Mouse (Mus musculus): ENCODE results near the gene Mif. TPM values are rescaled to one million over a fixed set of nuclear protein-coding genes. Genes with fewer than 3 reads are reported as not detected.

The Mif gene
- polyA plus RNA-seq, 1 experiment: 261 TPM

- H3K27me3 ChIP-seq (ENCODE audit: control insufficient read depth, insufficient read depth, low read length): no peaks in the 10 kb centered on the region
- H3K36me3 ChIP-seq (ENCODE audit: control insufficient read depth, insufficient read depth, low read length): no peaks in the 10 kb centered on the region
- no peak for TF ChIP-seq POLR2A (IDR thresholded peaks at IDR 0.05; ENCODE audit: control insufficient read depth, low read depth, low read length)
- no peak for TF ChIP-seq CTCF (IDR thresholded peaks at IDR 0.05; ENCODE audit: control insufficient read depth, insufficient read depth, insufficient replicate concordance, low read depth, low read length)
- H3K4me3 ChIP-seq (ENCODE audit: control insufficient read depth, low read depth, low read length): peak overlapping the region; percentile 60
- H3K4me1 ChIP-seq (ENCODE audit: control insufficient read depth, insufficient read depth, low read length): peaks cover 12% of the 10 kb centered on the region
- peak overlapping the region; percentile 87 for H3K27ac ChIP-seq (ENCODE audit: control insufficient read depth, insufficient read depth, low read depth, low read length)
Observed at GRCm38 (mm10) chr10:75882433-75883231, 22.6 kb upstream of the Mif start.

DNA sequence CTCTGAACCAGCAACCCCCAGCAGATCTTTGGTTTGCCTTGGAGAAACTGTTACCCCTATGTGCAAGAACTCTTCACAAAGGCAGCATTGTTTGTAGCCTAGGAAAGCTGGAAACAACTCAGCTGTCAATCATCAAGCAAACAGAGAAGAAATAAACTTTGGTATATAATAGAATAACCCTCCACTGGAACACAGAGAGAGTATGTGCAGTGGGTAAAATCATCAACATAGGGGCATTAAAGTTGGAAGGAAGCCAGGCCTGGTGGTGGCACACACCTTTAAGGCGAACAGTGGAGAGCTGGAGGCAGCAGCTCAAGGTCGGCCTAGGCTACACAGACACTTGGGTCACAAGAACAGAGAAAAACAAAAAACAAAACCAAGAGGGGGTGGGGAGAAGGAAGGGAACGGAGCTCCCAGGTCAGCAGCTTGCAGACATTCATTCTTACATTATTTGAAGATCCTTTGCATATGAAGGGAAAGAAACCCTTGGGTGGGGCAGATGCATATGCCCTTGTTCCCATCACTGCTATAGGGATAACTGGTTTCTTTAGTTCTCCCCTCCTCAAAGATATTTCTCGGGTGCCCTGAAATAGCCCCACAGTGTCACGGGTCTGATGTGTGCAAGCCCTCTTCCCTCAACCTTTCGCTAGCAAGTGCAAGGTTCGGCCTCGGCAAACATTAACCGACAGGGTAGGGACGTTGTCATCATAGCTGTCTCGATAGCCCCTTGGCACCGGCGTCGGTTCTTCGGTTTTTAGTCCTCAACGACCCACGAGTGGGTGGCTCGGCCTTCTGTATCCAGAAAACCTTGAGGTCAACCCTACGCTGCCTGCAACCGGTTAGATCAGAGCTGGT, 21.8 kb upstream of the Mif start:
- TF ChIP-seq CTCF (IDR thresholded peaks at IDR 0.05; ENCODE audit: control insufficient read depth, insufficient read depth, insufficient replicate concordance, low read depth, low read length) (no peak), POLR2A (IDR thresholded peaks at IDR 0.05; ENCODE audit: control insufficient read depth, low read depth, low read length) (no peak)
- H3K4me1 ChIP-seq (ENCODE audit: control insufficient read depth, insufficient read depth, low read length): peaks cover 12% of the 10 kb centered on the region
- H3K36me3 ChIP-seq (ENCODE audit: control insufficient read depth, insufficient read depth, low read length): no peaks in the 10 kb centered on the region
- peak overlapping the region; percentile 60 for H3K4me3 ChIP-seq (ENCODE audit: control insufficient read depth, low read depth, low read length)
- peak overlapping the region; percentile 87 for H3K27ac ChIP-seq (ENCODE audit: control insufficient read depth, insufficient read depth, low read depth, low read length)
- no peaks in the 10 kb centered on the region for H3K27me3 ChIP-seq (ENCODE audit: control insufficient read depth, insufficient read depth, low read length)

DNA sequence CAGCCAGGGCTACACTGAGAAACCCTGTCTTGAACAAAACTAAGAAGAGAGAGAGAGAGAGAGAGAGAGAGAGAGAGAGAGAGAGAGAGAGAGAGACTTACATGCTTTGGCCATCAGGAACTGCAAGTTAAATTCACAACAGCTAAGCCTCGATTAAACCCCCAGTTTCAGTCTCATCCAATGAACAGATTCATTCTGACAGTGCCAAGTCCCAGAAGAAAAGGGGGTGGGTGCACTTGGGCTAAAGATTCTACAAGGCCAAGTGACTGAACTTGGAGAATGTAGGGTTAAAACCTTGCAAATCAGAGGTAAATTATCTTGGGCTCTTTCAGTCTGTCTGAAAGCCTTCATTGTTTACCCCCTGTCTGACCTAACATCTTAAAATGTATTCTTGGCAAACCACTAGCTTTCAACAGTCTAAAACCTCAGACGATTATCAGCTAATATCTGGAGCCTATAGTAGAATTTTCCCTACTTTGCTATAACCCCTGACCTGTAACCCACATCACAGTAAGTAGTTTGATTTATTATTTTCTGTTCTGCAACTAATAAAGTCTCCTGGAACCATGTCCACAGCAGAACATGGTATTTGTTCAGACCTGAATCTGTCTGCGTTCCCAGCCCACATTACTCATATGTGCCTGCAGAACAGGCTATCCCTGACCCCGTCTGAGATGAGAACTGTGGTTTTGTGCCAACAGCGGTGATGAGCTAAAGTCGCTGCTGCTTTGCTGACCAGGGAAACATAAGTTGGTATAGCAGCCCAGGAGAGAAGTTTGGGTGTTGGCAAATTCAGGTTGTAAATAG, 20.9 kb upstream of the Mif start:
- Histone ChIP-seq H3K36me3 (ENCODE audit: control insufficient read depth, insufficient read depth, low read length) (no peaks in the 10 kb centered on the region), H3K4me3 (ENCODE audit: control insufficient read depth, low read depth, low read length) (no peak overlapping the region), H3K27ac (ENCODE audit: control insufficient read depth, insufficient read depth, low read depth, low read length) (peak overlapping the region; percentile 68; the same call in 1 of the 2 replicates), H3K4me1 (ENCODE audit: control insufficient read depth, insufficient read depth, low read length) (peaks cover 12% of the 10 kb centered on the region), H3K27me3 (ENCODE audit: control insufficient read depth, insufficient read depth, low read length) (no peaks in the 10 kb centered on the region)
- no peak for TF ChIP-seq CTCF (IDR thresholded peaks at IDR 0.05; ENCODE audit: control insufficient read depth, insufficient read depth, insufficient replicate concordance, low read depth, low read length)
- no peak for TF ChIP-seq POLR2A (IDR thresholded peaks at IDR 0.05; ENCODE audit: control insufficient read depth, low read depth, low read length)

DNA sequence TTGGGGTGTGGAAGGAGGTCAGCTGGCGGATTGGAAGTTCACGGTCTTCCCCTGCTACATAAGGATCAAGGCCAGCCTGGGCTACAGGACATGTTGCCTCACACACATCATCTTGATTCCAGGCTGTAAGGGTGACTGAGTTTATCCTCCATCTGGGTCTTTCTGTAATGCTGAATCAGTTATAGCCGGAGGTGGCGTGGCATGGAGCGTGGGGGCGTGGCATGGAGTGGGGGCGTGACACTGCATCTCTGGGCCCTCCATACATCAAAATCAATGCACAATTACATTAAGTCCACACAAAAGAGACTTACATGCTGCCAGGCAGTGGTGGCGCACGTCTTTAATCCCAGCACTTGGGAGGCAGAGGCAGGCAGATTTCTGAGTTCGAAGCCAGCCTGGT, 20.3 kb upstream of the Mif start:
- Histone ChIP-seq H3K36me3 (ENCODE audit: control insufficient read depth, insufficient read depth, low read length) (no peaks in the 10 kb centered on the region), H3K27me3 (ENCODE audit: control insufficient read depth, insufficient read depth, low read length) (no peaks in the 10 kb centered on the region), H3K4me1 (ENCODE audit: control insufficient read depth, insufficient read depth, low read length) (peaks cover 12% of the 10 kb centered on the region), H3K4me3 (ENCODE audit: control insufficient read depth, low read depth, low read length) (no peak overlapping the region), H3K27ac (ENCODE audit: control insufficient read depth, insufficient read depth, low read depth, low read length) (no peak overlapping the region)
- no peak for TF ChIP-seq POLR2A (IDR thresholded peaks at IDR 0.05; ENCODE audit: control insufficient read depth, low read depth, low read length)

- H3K27ac ChIP-seq (ENCODE audit: control insufficient read depth, insufficient read depth, low read depth, low read length): no peak overlapping the region
- H3K27me3 ChIP-seq (ENCODE audit: control insufficient read depth, insufficient read depth, low read length): no peaks in the 10 kb centered on the region
- peaks cover 12% of the 10 kb centered on the region for H3K4me1 ChIP-seq (ENCODE audit: control insufficient read depth, insufficient read depth, low read length)
- H3K4me3 ChIP-seq (ENCODE audit: control insufficient read depth, low read depth, low read length): no peak overlapping the region
- TF ChIP-seq POLR2A (IDR thresholded peaks at IDR 0.05; ENCODE audit: control insufficient read depth, low read depth, low read length) (no peak), CTCF (IDR thresholded peaks at IDR 0.05; ENCODE audit: control insufficient read depth, insufficient read depth, insufficient replicate concordance, low read depth, low read length) (no peak)
- H3K36me3 ChIP-seq (ENCODE audit: control insufficient read depth, insufficient read depth, low read length): no peaks in the 10 kb centered on the region
Observed at GRCm38 (mm10) chr10:75878836-75879235, 18.8 kb upstream of the Mif start.

- Histone ChIP-seq H3K4me1 (ENCODE audit: control insufficient read depth, insufficient read depth, low read length) (peaks cover 4% of the 10 kb centered on the region), H3K4me3 (ENCODE audit: control insufficient read depth, low read depth, low read length) (no peak overlapping the region), H3K36me3 (ENCODE audit: control insufficient read depth, insufficient read depth, low read length) (no peaks in the 10 kb centered on the region), H3K27ac (ENCODE audit: control insufficient read depth, insufficient read depth, low read depth, low read length) (no peak overlapping the region), H3K27me3 (ENCODE audit: control insufficient read depth, insufficient read depth, low read length) (no peaks in the 10 kb centered on the region)
- no peak for TF ChIP-seq CTCF (IDR thresholded peaks at IDR 0.05; ENCODE audit: control insufficient read depth, insufficient read depth, insufficient replicate concordance, low read depth, low read length)
- no peak for TF ChIP-seq POLR2A (IDR thresholded peaks at IDR 0.05; ENCODE audit: control insufficient read depth, low read depth, low read length)
Observed at GRCm38 (mm10) chr10:75873543-75874170, 13.6 kb upstream of the Mif start.
